Mouse (Mus musculus): Measurements from ENCODE around the gene Ctsw. TPM values are rescaled to one million over a fixed set of nuclear protein-coding genes. Genes with fewer than 3 reads are reported as not detected.
"Not testable (repeated sequence)": the region's sequence is repeated elsewhere in the genome, so short reads cannot be mapped to it uniquely, and the experiment has no call there.

Ctsw gene
- polyA plus RNA-seq, 1 experiment from 2014 or later = 1.4 TPM

DNA sequence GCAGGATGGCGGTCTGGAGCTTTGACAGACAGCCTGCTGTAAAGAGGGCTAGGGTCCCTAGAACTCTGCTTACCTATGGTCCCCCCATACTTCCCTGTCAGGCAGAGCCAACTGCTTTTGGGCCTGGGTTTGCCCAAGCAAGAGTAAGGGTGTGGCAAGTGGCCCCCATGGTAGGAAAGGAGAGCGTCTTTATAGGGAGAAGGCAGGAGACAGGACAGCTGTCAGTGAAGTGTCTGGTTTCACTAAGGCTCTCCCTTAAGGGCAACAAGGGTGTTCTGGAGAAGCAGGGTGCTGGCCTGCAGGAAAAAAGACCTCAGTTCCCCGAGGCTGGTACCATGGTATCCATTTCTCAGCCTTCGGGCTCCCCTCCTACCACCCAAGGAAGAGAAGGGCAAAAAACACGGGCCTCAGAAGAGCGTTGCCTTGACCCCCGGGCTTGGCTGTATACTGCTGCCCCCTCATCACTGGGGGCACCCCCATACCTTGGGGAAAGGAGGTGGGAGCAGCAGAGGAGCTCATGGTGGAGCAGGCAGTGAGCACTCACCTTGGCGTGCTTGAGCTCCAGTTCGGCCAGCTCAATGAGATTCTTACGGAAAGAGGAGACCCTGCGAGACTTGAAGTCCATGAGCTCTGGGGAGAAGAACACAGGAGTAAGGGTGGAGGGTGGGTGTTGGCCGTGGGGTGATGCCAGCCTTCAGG, 27.2 kb upstream of the Ctsw start:
- WGBS = 81% methylated on average over 12 of the region's 12 CpGs
- H3K4me1 ChIP-seq (replicated peaks) = peaks cover 20% of the 10 kb centered on the region
- no peak overlapping the region for H3K27ac ChIP-seq
- H3K27me3 ChIP-seq = no peaks in the 10 kb centered on the region
- H3K4me2 ChIP-seq = no peak overlapping the region
- no peaks in the 10 kb centered on the region for H3K9me3 ChIP-seq (replicated peaks)
- no peak overlapping the region for H3K9ac ChIP-seq
- no peak overlapping the region for H3K4me3 ChIP-seq
- peaks cover 51% of the 10 kb centered on the region for H3K36me3 ChIP-seq
- ATAC-seq (replicated peaks; ENCODE audit: insufficient number of reproducible peaks, insufficient read depth, low FRiP score, low read depth) = no peak

GRCm38 (mm10) chr19:5494314-5494713, 26.0 kb upstream of the Ctsw start:
- Histone ChIP-seq H3K27ac (no peak overlapping the region), H3K4me3 (no peak overlapping the region), H3K9ac (no peak overlapping the region), H3K27me3 (no peaks in the 10 kb centered on the region), H3K9me3 (replicated peaks) (no peaks in the 10 kb centered on the region), H3K4me1 (replicated peaks) (peaks cover 25% of the 10 kb centered on the region), H3K4me2 (no peak overlapping the region), H3K36me3 (peaks cover 51% of the 10 kb centered on the region)
- 88% methylated on average over 3 of the region's 3 CpGs for WGBS
- ATAC-seq (replicated peaks; ENCODE audit: insufficient number of reproducible peaks, insufficient read depth, low FRiP score, low read depth) = no peak

DNA sequence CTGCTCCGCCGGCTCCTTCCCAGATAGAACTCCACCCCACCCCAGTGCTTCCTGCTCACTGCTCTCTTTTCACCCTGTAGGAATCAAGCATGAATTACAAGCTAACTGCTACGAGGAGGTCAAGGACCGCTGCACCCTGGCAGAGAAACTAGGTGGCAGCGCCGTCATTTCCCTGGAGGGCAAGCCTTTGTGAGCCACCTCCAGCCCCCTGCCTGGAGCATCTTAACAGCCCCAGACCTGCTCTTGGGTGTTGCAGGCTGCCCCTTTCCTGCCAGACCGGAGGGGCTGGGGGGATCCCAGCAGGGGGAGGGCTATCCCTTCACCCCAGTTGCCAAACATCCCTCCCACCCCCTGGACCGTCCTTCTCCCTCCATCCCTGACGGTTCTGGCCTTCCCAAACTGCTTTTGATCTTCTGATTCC, 25.0 kb upstream of the Ctsw start:
- 65% methylated on average over 9 of the region's 9 CpGs for WGBS
- ATAC-seq (replicated peaks; ENCODE audit: insufficient number of reproducible peaks, insufficient read depth, low FRiP score, low read depth) = not testable (repeated sequence)

GRCm38 (mm10) chr19:5492641-5493040, 24.3 kb upstream of the Ctsw start:
- no peak overlapping the region for H3K4me2 ChIP-seq
- H3K36me3 ChIP-seq = peaks cover 50% of the 10 kb centered on the region
- no peak for ATAC-seq (replicated peaks; ENCODE audit: insufficient number of reproducible peaks, insufficient read depth, low FRiP score, low read depth)
- H3K9me3 ChIP-seq (replicated peaks) = no peaks in the 10 kb centered on the region
- 76% methylated on average over 4 of the region's 4 CpGs for WGBS
- H3K27me3 ChIP-seq = no peaks in the 10 kb centered on the region
- H3K27ac ChIP-seq = no peak overlapping the region
- peaks cover 29% of the 10 kb centered on the region for H3K4me1 ChIP-seq (replicated peaks)
- H3K9ac ChIP-seq = 0 out of 2 replicates have a peak overlapping the region, but pooled peaks have one; percentile 9
- 0 out of 2 replicates have a peak overlapping the region, but pooled peaks have one; percentile 96 for H3K4me3 ChIP-seq

More for the DNA sequence above, 25.0 kb upstream of the Ctsw start:
- H3K4me2 ChIP-seq; H3K4me3 ChIP-seq; H3K9me3 ChIP-seq (replicated peaks); H3K9ac ChIP-seq; H3K27me3 ChIP-seq; H3K27ac ChIP-seq: not testable (repeated sequence)
- Histone ChIP-seq H3K4me1 (replicated peaks) (peaks cover 29% of the 10 kb centered on the region), H3K36me3 (peaks cover 51% of the 10 kb centered on the region)

DNA sequence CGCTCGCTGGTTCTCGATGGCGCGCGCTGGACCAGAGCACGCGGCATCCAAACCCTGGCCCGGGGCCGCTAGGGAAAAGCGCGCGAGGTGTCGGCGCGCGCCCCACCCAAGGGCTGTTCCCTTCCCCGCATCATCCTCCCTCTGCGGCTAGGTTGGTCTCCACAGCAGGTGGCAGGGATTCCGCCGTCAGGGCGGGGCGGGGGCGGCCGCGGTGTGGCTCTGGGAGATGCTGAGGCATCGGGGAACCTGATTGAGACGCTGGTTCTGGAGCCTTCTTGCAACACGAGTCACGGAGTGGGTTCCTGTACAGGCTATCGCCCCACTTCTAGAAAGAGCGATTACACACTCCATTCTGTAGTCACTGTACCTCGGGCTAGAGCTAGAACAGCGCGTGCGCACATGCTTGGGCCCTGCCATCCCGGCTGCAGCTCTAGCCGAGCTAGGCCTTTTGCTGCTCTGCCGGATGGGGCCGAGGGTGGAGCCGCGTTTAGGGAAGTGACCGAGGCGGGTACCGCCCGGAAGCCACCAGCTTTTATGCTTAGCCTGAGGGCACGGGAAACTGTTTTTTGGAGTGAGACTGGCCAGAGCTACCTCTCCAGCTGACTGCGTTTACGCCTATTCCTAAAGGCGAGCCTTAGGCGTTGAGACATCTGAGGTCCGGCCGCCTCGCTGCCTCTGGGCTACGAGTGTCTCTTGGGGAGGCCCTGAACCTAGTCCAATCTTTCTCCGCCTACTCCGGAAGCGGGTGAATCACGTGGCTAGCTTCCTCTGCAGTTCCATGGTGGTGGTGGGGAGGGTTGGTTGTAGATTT, 22.8 kb upstream of the Ctsw start:
- Histone ChIP-seq H3K4me3 (peak overlapping the region; percentile 96), H3K9me3 (replicated peaks) (no peaks in the 10 kb centered on the region), H3K27ac (peak overlapping the region; percentile 100), H3K27me3 (no peaks in the 10 kb centered on the region), H3K4me2 (peak overlapping the region; percentile 86), H3K4me1 (replicated peaks) (peaks cover 45% of the 10 kb centered on the region), H3K9ac (peak overlapping the region; percentile 97), H3K36me3 (peaks cover 37% of the 10 kb centered on the region)
- ATAC-seq (replicated peaks; ENCODE audit: insufficient number of reproducible peaks, insufficient read depth, low FRiP score, low read depth) = 0 out of 2 replicates have a peak, but pooled peaks have one; percentile 8
- under 1% methylated on average over 59 of the region's 59 CpGs for WGBS

GRCm38 (mm10) chr19:5490313-5490897, 22.1 kb upstream of the Ctsw start, which contains the start of gene Cfl1:
Cfl1 (plus strand) TSS chr19:5490455.
- Histone ChIP-seq H3K4me3 (peak within 1 kb of the TSS; percentile 96), H3K27me3 (no peaks in the 10 kb centered on the region), H3K4me2 (peak within 1 kb of the TSS; percentile 86), H3K9ac (peak within 1 kb of the TSS; percentile 97), H3K9me3 (replicated peaks) (no peaks in the 10 kb centered on the region), H3K4me1 (replicated peaks) (peaks cover 48% of the 10 kb centered on the region), H3K36me3 (peaks cover 36% of the 10 kb centered on the region), H3K27ac (peak within 1 kb of the TSS; percentile 100)
- WGBS = under 1% methylated on average over 61 of the region's 62 CpGs
- peak; percentile 64 for ATAC-seq (replicated peaks; ENCODE audit: insufficient number of reproducible peaks, insufficient read depth, low FRiP score, low read depth)

- peaks cover 48% of the 10 kb centered on the region for H3K4me1 ChIP-seq (replicated peaks)
- not testable (repeated sequence) for H3K9ac ChIP-seq; ATAC-seq (replicated peaks; ENCODE audit: insufficient number of reproducible peaks, insufficient read depth, low FRiP score, low read depth); H3K9me3 ChIP-seq (replicated peaks); H3K27me3 ChIP-seq
- peak overlapping the region; percentile 86 for H3K4me2 ChIP-seq
- H3K27ac ChIP-seq = peak overlapping the region; percentile 100
- peak overlapping the region; percentile 96 for H3K4me3 ChIP-seq
- H3K36me3 ChIP-seq = peaks cover 37% of the 10 kb centered on the region
- 40% methylated on average over 10 of the region's 10 CpGs for WGBS
Observed at GRCm38 (mm10) chr19:5489721-5490120, 21.4 kb upstream of the Ctsw start.

DNA sequence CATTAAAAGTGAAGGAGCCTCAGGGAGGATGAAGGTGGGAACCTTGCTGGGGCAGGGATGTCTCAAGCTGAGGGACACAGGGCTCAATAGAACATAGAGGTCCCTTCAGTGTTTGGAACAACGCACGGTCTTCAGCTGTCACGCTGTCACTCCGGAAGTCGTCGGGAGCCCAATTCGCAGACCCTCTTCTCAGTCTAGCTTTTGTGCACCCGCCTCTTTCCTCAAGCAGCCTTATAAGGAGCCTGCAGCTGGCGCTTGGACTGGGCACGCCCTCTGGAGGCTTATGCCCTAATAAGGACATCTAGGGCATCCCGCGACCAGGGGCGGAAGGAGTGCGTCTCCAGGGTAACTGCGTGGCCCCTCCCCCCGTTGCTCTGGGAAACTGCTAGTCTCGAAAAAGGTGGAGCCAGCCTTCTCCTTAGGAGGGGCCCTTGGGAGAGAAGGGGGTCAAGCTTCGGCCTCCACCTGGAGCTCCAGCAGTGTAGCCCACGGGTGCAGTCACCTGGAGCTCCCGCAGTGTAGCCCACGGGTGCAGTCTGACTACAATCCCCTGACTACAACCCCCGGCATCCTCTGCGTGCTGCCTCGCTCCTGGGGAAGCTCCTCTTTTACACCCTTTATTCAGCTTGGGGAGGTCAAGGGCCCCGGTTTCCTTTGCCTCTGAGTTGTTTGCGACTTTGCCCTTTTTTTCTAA, 20.7 kb upstream of the Ctsw start:
- peaks cover 36% of the 10 kb centered on the region for H3K36me3 ChIP-seq
- under 1% methylated on average over 26 of the region's 26 CpGs for WGBS
- no peaks in the 10 kb centered on the region for H3K27me3 ChIP-seq
- H3K4me1 ChIP-seq (replicated peaks) = peaks cover 45% of the 10 kb centered on the region
- peak overlapping the region; percentile 62 for H3K9ac ChIP-seq
- no peaks in the 10 kb centered on the region for H3K9me3 ChIP-seq (replicated peaks)
- ATAC-seq (replicated peaks; ENCODE audit: insufficient number of reproducible peaks, insufficient read depth, low FRiP score, low read depth) = peak; percentile 81
- peak overlapping the region; percentile 65 for H3K4me3 ChIP-seq
- peak overlapping the region; percentile 100 for H3K27ac ChIP-seq
- H3K4me2 ChIP-seq = peak overlapping the region; percentile 86

- H3K9me3 ChIP-seq (replicated peaks) = no peaks in the 10 kb centered on the region
- no peaks in the 10 kb centered on the region for H3K27me3 ChIP-seq
- H3K4me2 ChIP-seq = peak within 1 kb of the TSS; percentile 86
- peak within 1 kb of the TSS; percentile 100 for H3K27ac ChIP-seq
- ATAC-seq (replicated peaks; ENCODE audit: insufficient number of reproducible peaks, insufficient read depth, low FRiP score, low read depth) = peak; percentile 73
- peaks cover 41% of the 10 kb centered on the region for H3K4me1 ChIP-seq (replicated peaks)
- peak within 1 kb of the TSS; percentile 65 for H3K4me3 ChIP-seq
- peak within 1 kb of the TSS; percentile 72 for H3K9ac ChIP-seq
- under 1% methylated on average over 39 of the region's 39 CpGs for WGBS
- H3K36me3 ChIP-seq = peaks cover 33% of the 10 kb centered on the region
Observed at GRCm38 (mm10) chr19:5487768-5488550, 19.7 kb upstream of the Ctsw start, which contains the start of gene Mus81. Mus81 (minus strand) TSS chr19:5488402.

GRCm38 (mm10) chr19:5486771-5487170, 18.5 kb upstream of the Ctsw start:
- Histone ChIP-seq H3K9me3 (replicated peaks) (no peaks in the 10 kb centered on the region), H3K27me3 (no peaks in the 10 kb centered on the region), H3K4me1 (replicated peaks) (peaks cover 29% of the 10 kb centered on the region), H3K9ac (0 out of 2 replicates have a peak overlapping the region, but pooled peaks have one; percentile 4), H3K4me3 (peak overlapping the region; percentile 65; the same call in 1 of the 2 replicates), H3K27ac (no peak overlapping the region), H3K36me3 (peaks cover 38% of the 10 kb centered on the region), H3K4me2 (peak overlapping the region; percentile 86; the same call in 1 of the 2 replicates)
- 77% methylated on average over 4 of the region's 4 CpGs for WGBS
- no peak for ATAC-seq (replicated peaks; ENCODE audit: insufficient number of reproducible peaks, insufficient read depth, low FRiP score, low read depth)

All from heart, embryonic 15.5 days (tissue).